Mouse (Mus musculus): ENCODE data around the gene Dvl2. TPM values are rescaled to one million over a fixed set of nuclear protein-coding genes. Genes with fewer than 3 reads are reported as not detected.

Gene Dvl2
- polyA plus RNA-seq, 1 experiment from 2014 or later = 52.3 TPM

GRCm38 (mm10) chr11:69966006-69966859, 34.2 kb upstream of the Dvl2 start:
- Histone ChIP-seq H3K4me3 (replicated peaks) (peak overlapping the region; percentile 43), H3K9me3 (replicated peaks) (no peaks in the 10 kb centered on the region), H3K36me3 (peaks cover 33% of the 10 kb centered on the region), H3K4me1 (peaks cover 22% of the 10 kb centered on the region), H3K9ac (0 out of 2 replicates have a peak overlapping the region, but pooled peaks have one; percentile 15), H3K27me3 (peaks cover 61% of the 10 kb centered on the region), H3K27ac (replicated peaks) (no peak overlapping the region), H3K4me2 (replicated peaks) (peak overlapping the region; percentile 76)
- ATAC-seq (ENCODE audit: insufficient number of reproducible peaks, low FRiP score, low TSS enrichment, low read depth) = peak; percentile 65
- WGBS = 1% methylated on average over 58 of the region's 59 CpGs

GRCm38 (mm10) chr11:69966860-69967517, 33.4 kb upstream of the Dvl2 start:
- peak overlapping the region; percentile 76 for H3K4me2 ChIP-seq (replicated peaks)
- ATAC-seq (ENCODE audit: insufficient number of reproducible peaks, low FRiP score, low TSS enrichment, low read depth) = no peak
- peak overlapping the region; percentile 43 for H3K4me3 ChIP-seq (replicated peaks)
- H3K36me3 ChIP-seq = peaks cover 40% of the 10 kb centered on the region
- no peaks in the 10 kb centered on the region for H3K9me3 ChIP-seq (replicated peaks)
- H3K9ac ChIP-seq = 0 out of 2 replicates have a peak overlapping the region, but pooled peaks have one; percentile 15
- peaks cover 59% of the 10 kb centered on the region for H3K27me3 ChIP-seq
- peaks cover 22% of the 10 kb centered on the region for H3K4me1 ChIP-seq
- 35% methylated on average over 17 of the region's 17 CpGs for WGBS
- no peak overlapping the region for H3K27ac ChIP-seq (replicated peaks)

GRCm38 (mm10) chr11:69968793-69969192, 31.6 kb upstream of the Dvl2 start:
- Histone ChIP-seq H3K9ac (no peak overlapping the region), H3K4me1 (peaks cover 22% of the 10 kb centered on the region), H3K9me3 (replicated peaks) (no peaks in the 10 kb centered on the region), H3K27ac (replicated peaks) (no peak overlapping the region), H3K4me3 (replicated peaks) (no peak overlapping the region), H3K4me2 (replicated peaks) (no peak overlapping the region), H3K27me3 (peaks cover 43% of the 10 kb centered on the region), H3K36me3 (peaks cover 56% of the 10 kb centered on the region)
- 84% methylated on average over 4 of the region's 4 CpGs for WGBS
- ATAC-seq (ENCODE audit: insufficient number of reproducible peaks, low FRiP score, low TSS enrichment, low read depth) = no peak

- no peak overlapping the region for H3K9ac ChIP-seq
Observed at GRCm38 (mm10) chr11:69970222-69970621, 30.2 kb upstream of the Dvl2 start.

GRCm38 (mm10) chr11:69970775-69971174, 29.6 kb upstream of the Dvl2 start:
- peaks cover 75% of the 10 kb centered on the region for H3K36me3 ChIP-seq
- no peaks in the 10 kb centered on the region for H3K9me3 ChIP-seq (replicated peaks)
- H3K4me3 ChIP-seq (replicated peaks) = no peak overlapping the region
- no peak overlapping the region for H3K4me2 ChIP-seq (replicated peaks)
- WGBS = 66% methylated on average over 3 of the region's 3 CpGs
- H3K27ac ChIP-seq (replicated peaks) = no peak overlapping the region
- peaks cover 23% of the 10 kb centered on the region for H3K27me3 ChIP-seq
- no peak for ATAC-seq (ENCODE audit: insufficient number of reproducible peaks, low FRiP score, low TSS enrichment, low read depth)
- H3K9ac ChIP-seq = no peak overlapping the region
- peaks cover 13% of the 10 kb centered on the region for H3K4me1 ChIP-seq

More at GRCm38 (mm10) chr11:69970222-69970621, 30.2 kb upstream of the Dvl2 start:
- Histone ChIP-seq H3K36me3 (peaks cover 71% of the 10 kb centered on the region), H3K9me3 (replicated peaks) (no peaks in the 10 kb centered on the region), H3K4me1 (peaks cover 18% of the 10 kb centered on the region), H3K27ac (replicated peaks) (no peak overlapping the region), H3K27me3 (peaks cover 28% of the 10 kb centered on the region), H3K4me2 (replicated peaks) (no peak overlapping the region), H3K4me3 (replicated peaks) (no peak overlapping the region)
- WGBS = 73% methylated on average over 6 of the region's 6 CpGs
- ATAC-seq (ENCODE audit: insufficient number of reproducible peaks, low FRiP score, low TSS enrichment, low read depth) = no peak

GRCm38 (mm10) chr11:69974907-69975306, 25.5 kb upstream of the Dvl2 start:
- WGBS = 91% methylated on average over 2 of the region's 2 CpGs
- Histone ChIP-seq H3K4me3 (replicated peaks) (no peak overlapping the region), H3K4me2 (replicated peaks) (no peak overlapping the region), H3K27ac (replicated peaks) (no peak overlapping the region), H3K9me3 (replicated peaks) (no peaks in the 10 kb centered on the region), H3K4me1 (peaks cover 6% of the 10 kb centered on the region; the same call in 1 of the 2 replicates), H3K9ac (no peak overlapping the region), H3K36me3 (peaks cover 71% of the 10 kb centered on the region), H3K27me3 (no peaks in the 10 kb centered on the region)
- ATAC-seq (ENCODE audit: insufficient number of reproducible peaks, low FRiP score, low TSS enrichment, low read depth) = no peak

- H3K9me3 ChIP-seq (replicated peaks) = no peaks in the 10 kb centered on the region
- no peak overlapping the region for H3K4me2 ChIP-seq (replicated peaks)
- 81% methylated on average over 4 of the region's 4 CpGs for WGBS
- no peak overlapping the region for H3K27ac ChIP-seq (replicated peaks)
- ATAC-seq (ENCODE audit: insufficient number of reproducible peaks, low FRiP score, low TSS enrichment, low read depth) = no peak
- H3K4me3 ChIP-seq (replicated peaks) = no peak overlapping the region
- H3K36me3 ChIP-seq = peaks cover 62% of the 10 kb centered on the region
- H3K9ac ChIP-seq = no peak overlapping the region
- peaks cover 6% of the 10 kb centered on the region; the same call in 1 of the 2 replicates for H3K4me1 ChIP-seq
- H3K27me3 ChIP-seq = no peaks in the 10 kb centered on the region
Observed at GRCm38 (mm10) chr11:69976271-69976670, 24.1 kb upstream of the Dvl2 start.

GRCm38 (mm10) chr11:69979827-69980195, 20.6 kb upstream of the Dvl2 start:
- 2% methylated on average over 16 of the region's 16 CpGs for WGBS

GRCm38 (mm10) chr11:69980196-69981140, 19.9 kb upstream of the Dvl2 start:
- H3K27me3 ChIP-seq = no peaks in the 10 kb centered on the region
- peak; percentile 95 for ATAC-seq (ENCODE audit: insufficient number of reproducible peaks, low FRiP score, low TSS enrichment, low read depth)
- peaks cover 27% of the 10 kb centered on the region for H3K4me1 ChIP-seq
- WGBS = under 1% methylated on average over 42 of the region's 60 CpGs
- H3K4me2 ChIP-seq (replicated peaks) = peak overlapping the region; percentile 71
- peak overlapping the region; percentile 97 for H3K9ac ChIP-seq
- H3K4me3 ChIP-seq (replicated peaks) = peak overlapping the region; percentile 99
- H3K36me3 ChIP-seq = peaks cover 43% of the 10 kb centered on the region
- no peaks in the 10 kb centered on the region for H3K9me3 ChIP-seq (replicated peaks)
- H3K27ac ChIP-seq (replicated peaks) = peak overlapping the region; percentile 100

More at GRCm38 (mm10) chr11:69979827-69980195, 20.6 kb upstream of the Dvl2 start:
- peak overlapping the region; percentile 100 for H3K27ac ChIP-seq (replicated peaks)
- peak overlapping the region; percentile 63 for H3K9ac ChIP-seq
- H3K27me3 ChIP-seq = no peaks in the 10 kb centered on the region
- H3K4me3 ChIP-seq (replicated peaks) = peak overlapping the region; percentile 99
- peaks cover 27% of the 10 kb centered on the region for H3K4me1 ChIP-seq
- no peaks in the 10 kb centered on the region for H3K9me3 ChIP-seq (replicated peaks)
- peak overlapping the region; percentile 71 for H3K4me2 ChIP-seq (replicated peaks)
- no peak for ATAC-seq (ENCODE audit: insufficient number of reproducible peaks, low FRiP score, low TSS enrichment, low read depth)
- peaks cover 43% of the 10 kb centered on the region for H3K36me3 ChIP-seq

- Histone ChIP-seq H3K4me3 (replicated peaks) (peak within 1 kb of the TSS; percentile 99), H3K36me3 (peaks cover 43% of the 10 kb centered on the region), H3K27ac (replicated peaks) (peak within 1 kb of the TSS; percentile 100), H3K9ac (peak within 1 kb of the TSS; percentile 97), H3K27me3 (no peaks in the 10 kb centered on the region), H3K4me1 (peaks cover 27% of the 10 kb centered on the region), H3K9me3 (replicated peaks) (no peaks in the 10 kb centered on the region), H3K4me2 (replicated peaks) (peak within 1 kb of the TSS; percentile 80)
- WGBS = under 1% methylated on average over 36 of the region's 43 CpGs
- ATAC-seq (ENCODE audit: insufficient number of reproducible peaks, low FRiP score, low TSS enrichment, low read depth) = no peak
Observed at GRCm38 (mm10) chr11:69981141-69981762, 19.1 kb upstream of the Dvl2 start, which contains the start of gene Ctdnep1. TSS of gene Ctdnep1 (plus strand) at chr11:69981156.

Measured in embryonic facial prominence, embryonic 15.5 days (tissue).